Mouse (Mus musculus) embryonic facial prominence, embryonic 15.5 days (tissue): ENCODE data around the gene Kcmf1. TPM values are rescaled to one million over a fixed set of nuclear protein-coding genes. Genes with fewer than 3 reads are reported as not detected.

Source experiments
- ATAC-seq: fragments of 200-750 bp; cut with Nextera tagmentation; 2 replicates; pipeline ENCODE4 v1.8.0; 2017; ENCODE audit warnings: low read depth, moderate TSS enrichment; ENCODE audit not compliant: insufficient number of reproducible peaks, low FRiP score, low TSS enrichment
- H3K27ac ChIP-seq: fragments of 300-500 bp; sonication (generic); replicated peaks from 2 replicates; pipeline ENCODE4 v1.5.1; 2015; ENCODE audit warnings: mild to moderate bottlenecking, inconsistent platforms
- H3K27me3 ChIP-seq: fragments of 300-500 bp; sonication (generic); 2 replicates; pipeline ENCODE4 v1.6.1; 2015; ENCODE audit warnings: inconsistent platforms
- H3K36me3 ChIP-seq: fragments of 300-500 bp; sonication (generic); 2 replicates; pipeline ENCODE4 v1.6.1; 2015; ENCODE audit warnings: mild to moderate bottlenecking, inconsistent platforms
- H3K4me1 ChIP-seq: fragments of 300-500 bp; sonication (generic); 2 replicates; pipeline ENCODE4 v1.6.1; 2015; ENCODE audit warnings: inconsistent platforms
- H3K4me2 ChIP-seq: fragments of 300-500 bp; sonication (generic); replicated peaks from 2 replicates; pipeline ENCODE4 v1.6.1; 2015; ENCODE audit warnings: mild to moderate bottlenecking, inconsistent platforms
- H3K4me3 ChIP-seq: fragments of 300-500 bp; sonication (generic); replicated peaks from 2 replicates; pipeline ENCODE4 v1.5.1; 2015; ENCODE audit warnings: mild to moderate bottlenecking, inconsistent platforms
- H3K9ac ChIP-seq: fragments of 300-500 bp; sonication (generic); 2 replicates; pipeline ENCODE4 v1.6.1; 2015; ENCODE audit warnings: inconsistent platforms
- H3K9me3 ChIP-seq: fragments of 300-500 bp; sonication (generic); replicated peaks from 2 replicates; pipeline ENCODE4 v1.6.1; 2016; ENCODE audit warnings: inconsistent platforms
- WGBS: fragments of 180-500 bp; shearing (Covaris S2); methylation state at CpG from one replicate; pipeline ENCODE4 v1.1.7; 2015; 5-methylcytosine and 5-hydroxymethylcytosine counted together
- polyA plus RNA-seq: library from polyadenylated mRNA; unstranded; fragments of >200 nt; fragmentation: Nextera tagmentation; extraction: Ambion mirVana; gene quantifications from 2 replicates; pipeline ENCODE4 v1.2.1, GENCODE M21; 2015

Gene Kcmf1
- polyA plus RNA-seq, 1 experiment from 2014 or later: 41.8 TPM

- peak overlapping the region; percentile 76 for H3K27ac ChIP-seq
- no peaks in the 10 kb centered on the region for H3K36me3 ChIP-seq
- no peak overlapping the region for H3K9ac ChIP-seq
- H3K27me3 ChIP-seq: no peaks in the 10 kb centered on the region
- H3K9me3 ChIP-seq: no peaks in the 10 kb centered on the region
- ATAC-seq: no peak
- no peak overlapping the region for H3K4me2 ChIP-seq
- H3K4me1 ChIP-seq: peaks cover 9% of the 10 kb centered on the region
- WGBS: 72% methylated on average over 4 of the region's 4 CpGs
- H3K4me3 ChIP-seq: no peak overlapping the region
Measured at GRCm38 (mm10) chr6:72926031-72926430, 26.3 kb upstream of the Kcmf1 start.

- H3K27me3 ChIP-seq: no peaks in the 10 kb centered on the region
- H3K4me2 ChIP-seq: no peak overlapping the region
- peaks cover 9% of the 10 kb centered on the region for H3K4me1 ChIP-seq
- 77% methylated on average over 8 of the region's 8 CpGs for WGBS
- no peaks in the 10 kb centered on the region for H3K36me3 ChIP-seq
- no peak overlapping the region for H3K27ac ChIP-seq
- H3K4me3 ChIP-seq: no peak overlapping the region
- ATAC-seq: no peak
- no peak overlapping the region for H3K9ac ChIP-seq
- H3K9me3 ChIP-seq: no peaks in the 10 kb centered on the region
Measured at GRCm38 (mm10) chr6:72923381-72923780, 23.6 kb upstream of the Kcmf1 start.

- no peaks in the 10 kb centered on the region for H3K9me3 ChIP-seq
- no peak overlapping the region for H3K4me2 ChIP-seq
- H3K9ac ChIP-seq: no peak overlapping the region
- no peaks in the 10 kb centered on the region for H3K36me3 ChIP-seq
- no peaks in the 10 kb centered on the region for H3K27me3 ChIP-seq
- H3K4me3 ChIP-seq: no peak overlapping the region
- no peak for ATAC-seq
- H3K27ac ChIP-seq: no peak overlapping the region
- H3K4me1 ChIP-seq: no peaks in the 10 kb centered on the region
- 93% methylated on average over 3 of the region's 3 CpGs for WGBS
Measured at GRCm38 (mm10) chr6:72921081-72921480, 21.3 kb upstream of the Kcmf1 start.

- WGBS: 66% methylated on average over 9 of the region's 9 CpGs
Measured at GRCm38 (mm10) chr6:72918510-72919033, 18.8 kb upstream of the Kcmf1 start.

GRCm38 (mm10) chr6:72916330-72916729 is 16.6 kb upstream of the Kcmf1 start:
- Histone ChIP-seq H3K4me1 (no peaks in the 10 kb centered on the region), H3K9me3 (no peaks in the 10 kb centered on the region), H3K36me3 (no peaks in the 10 kb centered on the region), H3K4me3 (no peak overlapping the region), H3K4me2 (no peak overlapping the region), H3K27ac (no peak overlapping the region), H3K9ac (no peak overlapping the region), H3K27me3 (no peaks in the 10 kb centered on the region)
- 78% methylated on average over 7 of the region's 7 CpGs for WGBS
- ATAC-seq: no peak

More at GRCm38 (mm10) chr6:72918510-72919033, 18.8 kb upstream of the Kcmf1 start:
- Histone ChIP-seq H3K4me3 (no peak overlapping the region), H3K4me2 (no peak overlapping the region), H3K36me3 (no peaks in the 10 kb centered on the region), H3K9me3 (no peaks in the 10 kb centered on the region), H3K4me1 (no peaks in the 10 kb centered on the region), H3K27me3 (no peaks in the 10 kb centered on the region), H3K9ac (no peak overlapping the region), H3K27ac (no peak overlapping the region)
- ATAC-seq: no peak

GRCm38 (mm10) chr6:72914087-72914749 is 14.4 kb upstream of the Kcmf1 start:
- Histone ChIP-seq H3K9ac (no peak overlapping the region), H3K4me3 (no peak overlapping the region), H3K36me3 (no peaks in the 10 kb centered on the region), H3K4me1 (no peaks in the 10 kb centered on the region), H3K9me3 (no peaks in the 10 kb centered on the region), H3K4me2 (no peak overlapping the region), H3K27ac (no peak overlapping the region), H3K27me3 (no peaks in the 10 kb centered on the region)
- no peak for ATAC-seq
- WGBS: 76% methylated on average over 6 of the region's 6 CpGs

GRCm38 (mm10) chr6:72911261-72911660 is 11.5 kb upstream of the Kcmf1 start:
- WGBS: 61% methylated on average over 4 of the region's 4 CpGs
- no peak overlapping the region for H3K9ac ChIP-seq
- no peak for ATAC-seq

GRCm38 (mm10) chr6:72902254-72902990 is 2.6 kb upstream of the Kcmf1 start:
- no peak for ATAC-seq
- Histone ChIP-seq H3K27ac (no peak overlapping the region), H3K9me3 (no peaks in the 10 kb centered on the region), H3K27me3 (no peaks in the 10 kb centered on the region), H3K36me3 (no peaks in the 10 kb centered on the region), H3K4me1 (peaks cover 14% of the 10 kb centered on the region), H3K4me3 (no peak overlapping the region), H3K9ac (no peak overlapping the region), H3K4me2 (no peak overlapping the region)
- 79% methylated on average over 6 of the region's 6 CpGs for WGBS

More at GRCm38 (mm10) chr6:72911261-72911660, 11.5 kb upstream of the Kcmf1 start:
- Histone ChIP-seq H3K4me2 (no peak overlapping the region), H3K4me1 (no peaks in the 10 kb centered on the region), H3K9me3 (no peaks in the 10 kb centered on the region), H3K4me3 (no peak overlapping the region), H3K36me3 (no peaks in the 10 kb centered on the region), H3K27ac (no peak overlapping the region), H3K27me3 (no peaks in the 10 kb centered on the region)

GRCm38 (mm10) chr6:72900952-72901351 is 1.2 kb upstream of the Kcmf1 start:
- ATAC-seq: no peak
- H3K4me1 ChIP-seq: peaks cover 23% of the 10 kb centered on the region
- WGBS: 40% methylated on average over 7 of the region's 7 CpGs
- peak overlapping the region; percentile 93 for H3K4me3 ChIP-seq
- H3K9ac ChIP-seq: no peak overlapping the region
- H3K27me3 ChIP-seq: no peaks in the 10 kb centered on the region
- no peaks in the 10 kb centered on the region for H3K36me3 ChIP-seq
- H3K4me2 ChIP-seq: peak overlapping the region; percentile 72
- H3K27ac ChIP-seq: peak overlapping the region; percentile 98
- H3K9me3 ChIP-seq: no peaks in the 10 kb centered on the region

GRCm38 (mm10) chr6:72899201-72899780 is 488 bp downstream of the Kcmf1 start:
- peak overlapping the region; percentile 98 for H3K27ac ChIP-seq
- ATAC-seq: peak; percentile 73
- H3K4me3 ChIP-seq: peak overlapping the region; percentile 93
- under 1% methylated on average over 74 of the region's 85 CpGs for WGBS
- peak overlapping the region; percentile 100 for H3K9ac ChIP-seq
- no peaks in the 10 kb centered on the region for H3K9me3 ChIP-seq
- no peaks in the 10 kb centered on the region for H3K27me3 ChIP-seq
- H3K4me2 ChIP-seq: peak overlapping the region; percentile 72
- H3K4me1 ChIP-seq: peaks cover 23% of the 10 kb centered on the region
- H3K36me3 ChIP-seq: no peaks in the 10 kb centered on the region
